Mouse (Mus musculus): ENCODE results near the gene Gm20431.
A peak's percentile ranks its signal among the peaks of the same experiment; 100 is the strongest.
"Not testable (repeated sequence)": the region's sequence is repeated elsewhere in the genome, so short reads cannot be mapped to it uniquely, and the experiment has no call there.

Gm20431 gene

GRCm38 (mm10) chr2:167631181-167631590 lies 30.1 kb downstream of the Gm20431 start:
- peak; percentile 46 for DNase-seq (ENCODE audit: low read depth, low spot score)

GRCm38 (mm10) chr2:167630421-167630820 lies 30.9 kb downstream of the Gm20431 start:
- peak; percentile 24 for DNase-seq (ENCODE audit: low read depth, low spot score)

GRCm38 (mm10) chr2:167629665-167630209 lies 31.6 kb downstream of the Gm20431 start:
- no peak for DNase-seq (ENCODE audit: low read depth, low spot score)

GRCm38 (mm10) chr2:167628872-167629271 lies 32.4 kb downstream of the Gm20431 start:
- DNase-seq (ENCODE audit: low read depth, low spot score) = peak; percentile 32

GRCm38 (mm10) chr2:167627019-167627418 lies 34.3 kb downstream of the Gm20431 start:
- DNase-seq (ENCODE audit: low read depth, low spot score) = no peak

GRCm38 (mm10) chr2:167625670-167626069 lies 35.6 kb downstream of the Gm20431 start:
- DNase-seq (ENCODE audit: low read depth, low spot score) = no peak

- DNase-seq (ENCODE audit: low read depth, low spot score) = no peak
Measured at GRCm38 (mm10) chr2:167624368-167625075, 36.8 kb downstream of the Gm20431 start.

GRCm38 (mm10) chr2:167622965-167623364 lies 38.3 kb downstream of the Gm20431 start:
- DNase-seq (ENCODE audit: low read depth, low spot score) = peak; percentile 27

- DNase-seq (ENCODE audit: low read depth, low spot score) = no peak
Measured at GRCm38 (mm10) chr2:167622352-167622751, 38.9 kb downstream of the Gm20431 start.

- peak; percentile 55 for DNase-seq (ENCODE audit: low read depth, low spot score)
Measured at GRCm38 (mm10) chr2:167621255-167622087, 39.8 kb downstream of the Gm20431 start.

GRCm38 (mm10) chr2:167617472-167617871 lies 43.8 kb downstream of the Gm20431 start:
- DNase-seq (ENCODE audit: low read depth, low spot score) = no peak

GRCm38 (mm10) chr2:167617034-167617433 lies 44.3 kb downstream of the Gm20431 start:
- no peak for DNase-seq (ENCODE audit: low read depth, low spot score)

- not testable (repeated sequence) for DNase-seq (ENCODE audit: low read depth, low spot score)
Measured at GRCm38 (mm10) chr2:167613335-167613734, 48.0 kb downstream of the Gm20431 start.

GRCm38 (mm10) chr2:167612122-167612521 lies 49.2 kb downstream of the Gm20431 start:
- DNase-seq (ENCODE audit: low read depth, low spot score) = no peak

- DNase-seq (ENCODE audit: low read depth, low spot score) = no peak
Measured at GRCm38 (mm10) chr2:167611287-167611686, 50.0 kb downstream of the Gm20431 start.

- no peak for DNase-seq (ENCODE audit: low read depth, low spot score)
Measured at GRCm38 (mm10) chr2:167606745-167607123, 54.6 kb downstream of the Gm20431 start.

- DNase-seq (ENCODE audit: low read depth, low spot score) = no peak
Measured at GRCm38 (mm10) chr2:167605817-167606744, 55.2 kb downstream of the Gm20431 start.

- peak; percentile 91 for DNase-seq (ENCODE audit: low read depth, low spot score)
Measured at GRCm38 (mm10) chr2:167605178-167605794, 56.0 kb downstream of the Gm20431 start.

GRCm38 (mm10) chr2:167602978-167603377 lies 58.3 kb downstream of the Gm20431 start:
- DNase-seq (ENCODE audit: low read depth, low spot score) = no peak

- DNase-seq (ENCODE audit: low read depth, low spot score) = no peak
Measured at GRCm38 (mm10) chr2:167602364-167602763, 58.9 kb downstream of the Gm20431 start.

- no peak for DNase-seq (ENCODE audit: low read depth, low spot score)
Measured at GRCm38 (mm10) chr2:167600481-167600995, 60.8 kb downstream of the Gm20431 start.

Data from CD4-positive, CD25-positive, alpha-beta regulatory T cell, adult 2 months (primary cell).